Mouse (Mus musculus) MN1 (cell line): ENCODE results near the gene Apobec4.
A peak's percentile ranks its signal among the peaks of the same experiment; 100 is the strongest.
"Not testable (repeated sequence)": the region's sequence is repeated elsewhere in the genome, so short reads cannot be mapped to it uniquely, and the experiment has no call there.

Experiments used
- DNase-seq: peaks from one replicate; pipeline ENCODE4 v3.0.0-alpha.2; 2016; ENCODE audit warnings: low spot score

The Apobec4 gene

DNA sequence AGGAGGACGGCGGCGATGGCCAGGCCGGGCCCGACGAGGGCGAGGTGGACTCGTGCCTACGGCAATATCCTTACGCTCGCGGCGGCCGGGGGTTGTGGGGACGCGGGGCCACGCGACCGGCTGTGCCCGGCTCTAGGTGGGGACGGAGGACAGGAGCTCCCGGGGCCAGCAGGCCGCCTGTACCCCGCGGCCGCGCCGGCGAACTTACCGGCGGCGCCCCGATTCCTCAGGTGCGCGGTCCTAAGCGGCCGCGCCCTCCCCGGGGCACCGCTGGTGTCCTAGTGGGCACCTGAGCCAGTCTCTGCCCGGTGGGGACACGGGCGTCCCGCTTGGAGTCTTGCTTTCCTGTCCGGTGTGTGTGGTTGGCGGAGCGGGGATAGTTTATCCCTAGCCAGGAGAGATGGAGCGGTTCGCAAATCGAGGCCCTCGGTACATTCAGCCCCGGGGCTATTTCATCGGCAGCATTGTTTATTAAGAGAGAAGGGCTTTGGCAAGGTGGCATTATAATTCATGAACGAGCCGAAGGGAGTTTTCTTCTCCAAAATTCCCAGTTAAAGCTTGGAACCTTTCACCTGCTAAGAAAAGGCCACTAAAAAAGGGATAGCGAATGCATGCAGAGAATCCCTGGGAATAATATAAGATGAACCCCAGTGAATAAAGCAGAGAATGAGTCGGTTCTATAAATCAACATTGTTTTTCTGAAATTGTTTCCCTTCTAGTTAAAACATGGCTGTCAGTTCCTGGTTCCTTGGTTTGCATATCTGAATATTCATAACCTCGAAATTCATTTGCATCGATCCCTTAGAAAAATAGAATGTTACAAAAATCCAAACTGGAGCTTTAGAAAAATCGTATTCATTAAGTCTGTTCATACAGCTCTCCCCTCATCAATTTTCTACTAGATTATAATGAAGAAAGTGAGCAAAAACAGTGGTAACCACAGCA lies 16.7 kb downstream of the Apobec4 start:
- DNase-seq, result peak; percentile 44

DNA sequence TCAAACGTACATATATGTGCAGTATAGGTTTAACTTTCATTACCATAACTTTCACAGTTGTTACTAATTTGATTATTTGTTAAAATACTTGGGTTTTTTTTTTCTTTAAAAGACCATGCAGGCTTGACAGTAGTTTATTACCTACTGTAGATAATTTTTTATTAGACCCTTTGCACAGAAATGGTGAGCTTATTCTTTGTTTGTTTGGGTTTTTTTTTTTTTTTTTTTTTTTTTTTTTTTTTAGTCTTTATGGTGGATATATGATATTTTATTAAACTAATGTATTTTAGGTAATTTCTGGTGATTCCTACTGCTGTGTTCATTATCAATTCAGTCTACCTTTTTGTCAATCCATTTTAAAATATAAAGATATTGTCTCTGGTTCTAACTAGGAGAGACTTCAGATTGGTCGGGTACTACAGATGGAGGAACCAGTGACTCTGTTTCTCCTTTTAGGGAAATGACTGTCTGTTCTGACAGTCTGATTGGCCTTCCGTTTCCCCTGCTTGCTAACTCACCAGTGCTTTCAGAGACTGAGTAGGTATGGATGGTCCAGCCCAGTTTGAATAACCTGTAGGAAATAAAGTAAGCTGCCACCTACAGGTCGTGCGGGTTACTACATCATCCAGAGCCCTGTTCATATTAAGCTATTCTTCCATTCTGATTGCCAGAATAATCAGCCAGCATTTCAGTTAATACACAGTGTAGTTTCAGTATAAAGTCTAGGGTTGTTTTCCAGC lies 17.6 kb downstream of the Apobec4 start:
- DNase-seq, result peak; percentile 91

DNA sequence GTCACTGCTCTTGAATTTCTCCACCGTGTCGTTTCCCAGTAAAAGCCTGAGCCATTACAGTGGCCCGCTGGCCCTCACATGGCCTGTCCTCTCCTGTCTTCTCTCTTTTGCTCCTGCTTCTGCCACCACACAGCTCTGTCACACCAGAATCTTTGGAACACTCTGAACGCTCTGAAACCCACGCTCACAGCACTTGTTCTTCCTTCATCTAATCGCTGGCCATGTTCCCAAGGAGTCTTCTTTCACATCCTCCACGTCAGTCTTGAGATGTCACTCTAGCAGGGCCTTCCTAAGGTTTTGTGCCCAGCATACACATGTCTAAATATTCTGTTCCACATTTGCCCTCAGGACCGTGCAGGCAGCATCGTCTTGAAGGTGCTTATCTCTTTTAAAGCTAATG lies 20.7 kb downstream of the Apobec4 start:
- DNase-seq, result no peak

DNA sequence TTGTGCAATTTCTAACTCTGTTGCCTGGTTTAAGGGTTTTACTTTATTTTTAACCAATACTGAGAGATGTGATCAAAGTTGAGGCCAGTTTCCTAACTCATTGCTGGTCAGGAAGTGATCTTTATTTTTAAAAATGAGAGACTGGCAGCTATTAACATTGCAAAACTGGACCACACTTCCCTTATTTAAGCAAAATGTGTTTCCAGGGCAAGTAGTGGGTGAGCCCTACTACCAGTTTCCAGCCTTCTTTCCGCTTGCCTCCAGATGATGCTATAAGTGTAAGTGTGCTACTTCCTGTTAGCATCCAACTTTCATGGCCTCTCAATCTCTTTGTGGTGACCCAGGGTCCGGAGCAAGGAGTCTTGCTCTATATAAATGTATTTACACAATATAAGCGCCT lies 24.2 kb downstream of the Apobec4 start:
- not testable (repeated sequence) for DNase-seq

DNA sequence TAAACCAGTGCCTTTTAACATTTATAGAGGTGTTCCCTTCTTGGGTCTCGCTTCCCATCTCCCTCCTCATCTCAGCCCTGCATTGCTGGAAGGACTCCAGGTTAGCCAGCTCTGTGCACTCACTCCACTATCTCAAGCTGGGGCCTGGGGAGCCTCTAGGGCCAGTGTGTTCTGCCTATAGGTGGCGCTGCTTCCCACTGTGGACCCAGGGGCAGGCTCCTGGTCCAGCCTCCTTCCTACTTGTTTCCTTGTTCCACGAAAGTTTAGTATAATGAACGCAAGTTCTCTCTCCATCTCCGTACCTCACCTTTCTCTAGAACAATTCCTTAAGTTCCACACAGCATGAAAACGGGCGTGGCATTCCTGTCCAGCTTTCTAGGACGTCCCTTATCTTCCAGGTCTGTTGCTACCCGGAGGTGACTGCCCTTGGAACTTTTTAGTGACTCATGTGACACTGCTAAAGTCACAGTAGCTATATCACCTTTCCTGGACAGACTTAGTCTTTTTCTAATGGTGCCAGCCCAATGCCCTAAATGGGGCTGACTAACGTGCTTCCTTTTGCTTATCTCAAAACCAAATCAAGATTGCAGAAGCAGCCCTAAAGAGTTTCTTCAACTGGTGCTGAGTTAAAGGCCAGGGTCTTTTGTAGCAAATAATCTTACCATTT lies 28.9 kb downstream of the Apobec4 start:
- DNase-seq, result peak; percentile 60

DNA sequence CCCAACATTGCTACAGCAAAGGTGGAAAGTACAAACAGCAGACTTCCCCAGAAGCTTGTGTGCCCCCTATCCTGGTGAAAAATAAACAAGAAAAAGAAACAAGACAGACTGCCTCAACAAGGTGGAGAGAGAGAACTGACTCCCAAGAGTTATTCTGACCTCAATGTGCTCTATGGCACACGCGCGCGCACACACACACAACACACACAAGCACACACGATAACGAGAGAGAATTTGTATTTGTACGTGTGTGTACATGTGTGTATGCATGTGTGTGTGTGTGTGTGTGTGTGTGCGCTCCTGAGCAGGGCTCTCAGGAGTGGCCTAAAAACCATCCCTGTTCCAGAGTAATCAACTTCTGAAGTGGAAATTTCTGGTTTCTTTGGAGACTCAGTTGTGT lies 34.3 kb downstream of the Apobec4 start:
- DNase-seq, result no peak

DNA sequence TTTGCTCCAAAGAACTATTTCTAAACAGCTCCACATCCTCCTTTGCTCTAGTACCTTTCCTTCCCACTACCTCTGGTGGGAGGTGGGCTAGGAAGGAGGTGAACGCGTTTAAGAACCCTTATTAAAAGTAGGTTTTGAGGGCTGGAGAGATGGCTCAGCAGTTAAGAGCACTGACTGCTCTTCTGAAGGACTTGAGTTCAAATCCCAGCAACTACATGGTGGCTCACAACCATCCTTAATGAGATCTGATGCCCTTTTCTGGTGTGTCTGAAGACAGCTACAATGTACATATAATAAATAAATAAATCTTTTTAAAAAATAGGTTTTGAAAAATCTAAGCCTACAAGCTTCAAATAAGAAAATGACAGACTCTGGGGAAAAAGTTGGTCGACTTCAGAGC lies 35.1 kb downstream of the Apobec4 start:
- DNase-seq, result not testable (repeated sequence)

DNA sequence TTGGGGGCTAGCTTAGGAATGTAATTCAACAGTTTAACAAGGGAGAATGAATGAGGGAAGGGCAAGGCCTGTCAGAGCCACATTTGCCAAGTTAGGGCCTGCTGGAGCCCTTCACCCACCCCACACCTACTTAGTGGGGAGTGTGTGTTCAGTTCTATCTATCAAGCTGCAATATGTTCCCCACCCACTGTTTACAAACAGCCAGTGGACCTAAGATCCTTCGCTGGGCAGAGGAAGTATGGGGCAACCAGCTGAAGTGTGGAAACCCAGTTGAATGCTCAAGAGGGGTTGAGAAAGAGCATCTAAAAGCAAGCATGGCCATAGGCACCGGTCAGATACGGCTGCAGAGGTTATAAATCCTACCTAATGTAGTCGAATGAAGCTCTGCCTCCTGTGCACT lies 36.6 kb downstream of the Apobec4 start:
- DNase-seq, result no peak

DNA sequence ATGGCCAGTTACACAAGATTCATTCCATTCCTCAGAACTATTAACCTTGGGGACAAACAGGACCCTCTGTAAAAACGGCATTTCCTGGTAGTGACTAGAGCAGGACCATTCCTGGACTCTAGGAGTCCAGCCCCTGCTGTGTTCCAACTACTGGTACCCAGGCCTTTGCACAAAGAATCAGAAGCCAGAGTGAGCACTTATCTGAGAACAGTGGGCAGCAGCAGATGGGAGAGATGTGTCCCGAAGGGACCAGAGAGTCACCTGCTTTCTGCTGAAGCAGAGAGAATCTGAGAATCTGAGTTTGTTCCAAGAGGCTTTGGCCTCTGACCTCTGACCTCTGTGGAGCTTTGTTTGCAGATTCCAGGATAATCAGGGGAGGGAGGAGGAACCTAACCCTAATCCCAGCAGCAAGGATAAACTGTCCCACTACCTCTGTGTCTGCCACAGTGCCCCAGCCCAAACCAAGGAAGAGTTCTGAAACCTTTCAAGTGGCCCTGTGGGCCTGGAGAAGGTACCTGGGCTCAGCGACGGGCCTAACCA lies 37.8 kb downstream of the Apobec4 start:
- DNase-seq, result no peak

DNA sequence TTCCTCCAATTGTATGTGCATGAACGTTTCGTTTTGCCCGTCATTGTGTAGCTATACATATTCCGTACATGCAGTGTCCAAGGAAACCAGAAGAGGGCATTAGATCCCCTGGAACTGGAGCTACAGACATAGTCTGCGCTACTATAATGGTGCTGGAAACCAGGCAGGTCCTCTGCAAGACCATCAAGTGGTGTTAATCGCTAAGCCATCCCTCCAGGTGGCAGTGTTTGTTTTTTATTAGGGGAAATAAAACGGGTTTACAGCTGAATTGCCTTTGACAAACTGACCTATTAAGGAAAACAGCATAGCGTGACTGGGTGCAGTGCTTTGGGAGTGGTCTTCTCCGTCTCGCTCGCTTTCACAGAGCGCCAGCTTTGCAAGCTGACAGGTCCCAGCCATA lies 39.9 kb downstream of the Apobec4 start:
- peak; percentile 33 for DNase-seq

DNA sequence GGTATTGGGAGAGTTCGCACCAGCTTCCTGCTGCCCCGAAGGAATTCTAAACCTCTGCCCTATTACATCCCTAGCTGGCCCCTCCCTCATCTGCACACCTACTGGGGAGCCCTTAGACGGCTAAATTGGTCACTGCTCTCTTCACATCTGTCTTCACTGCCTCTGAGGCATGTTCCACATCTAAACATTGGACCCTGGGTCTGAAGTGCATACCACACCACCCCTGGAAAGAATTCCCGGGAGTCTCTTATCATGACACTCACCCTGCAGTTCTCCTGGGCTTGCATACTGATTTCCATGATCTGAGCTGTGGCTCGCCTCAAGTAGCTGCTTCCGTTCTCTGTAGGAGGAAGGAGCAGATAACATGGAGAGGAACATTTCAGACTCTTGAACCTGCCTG lies 40.5 kb downstream of the Apobec4 start:
- no peak for DNase-seq

DNA sequence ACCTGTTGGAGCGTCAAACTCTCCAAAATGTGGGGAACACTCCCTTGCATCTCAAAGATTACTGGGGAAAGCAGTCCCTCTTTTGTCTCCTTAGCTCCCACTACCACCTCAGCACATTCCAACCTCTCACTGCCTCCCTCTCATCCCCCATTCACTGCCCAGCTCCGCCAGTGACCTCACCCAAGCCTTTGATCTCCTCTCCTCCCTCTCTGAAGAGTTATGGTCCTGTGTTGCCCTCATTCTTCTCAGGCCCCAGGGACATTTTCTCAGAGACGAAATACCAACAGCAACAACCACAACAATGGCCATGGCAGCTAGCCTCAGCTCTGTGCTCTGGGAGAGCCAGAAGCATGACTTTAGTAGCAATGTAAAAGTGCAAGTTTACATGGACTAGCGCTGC lies 40.9 kb downstream of the Apobec4 start:
- DNase-seq, result no peak

DNA sequence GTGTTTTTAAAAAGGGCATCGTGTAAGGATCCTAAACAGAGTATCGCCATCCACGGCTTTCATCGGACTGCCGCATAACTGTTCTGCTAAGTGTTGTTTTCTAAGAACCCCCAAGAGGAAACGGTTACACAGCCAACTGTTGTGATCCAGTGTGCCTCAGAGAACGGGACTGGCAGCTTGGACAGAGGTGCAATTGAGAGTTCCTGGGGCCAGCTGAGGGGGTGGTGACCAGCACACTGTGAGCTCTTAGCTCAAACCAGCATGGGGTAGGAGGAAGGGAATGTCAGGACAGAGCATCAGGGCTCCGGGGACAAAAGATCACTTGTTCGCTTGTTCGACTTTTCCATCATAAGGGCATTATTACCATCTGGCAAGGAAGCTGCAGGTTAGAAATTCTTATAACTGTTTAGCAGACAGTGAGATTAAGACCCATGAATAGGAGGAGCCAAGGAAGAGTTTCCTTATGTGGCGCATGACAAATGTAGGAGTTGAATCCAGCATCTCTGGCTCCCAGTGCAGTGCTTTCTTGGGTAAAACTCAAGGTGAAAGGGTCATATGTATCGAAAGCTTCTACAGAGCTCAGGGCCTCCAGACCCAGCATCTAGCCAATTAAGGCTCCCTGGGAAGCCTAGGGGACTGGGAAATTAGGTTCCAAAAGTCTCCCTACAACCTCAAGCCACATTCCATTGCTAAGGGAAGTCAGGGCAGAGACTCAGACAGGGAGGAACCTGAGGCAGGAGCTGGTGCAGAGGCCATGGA lies 42.6 kb downstream of the Apobec4 start:
- DNase-seq, result no peak

DNA sequence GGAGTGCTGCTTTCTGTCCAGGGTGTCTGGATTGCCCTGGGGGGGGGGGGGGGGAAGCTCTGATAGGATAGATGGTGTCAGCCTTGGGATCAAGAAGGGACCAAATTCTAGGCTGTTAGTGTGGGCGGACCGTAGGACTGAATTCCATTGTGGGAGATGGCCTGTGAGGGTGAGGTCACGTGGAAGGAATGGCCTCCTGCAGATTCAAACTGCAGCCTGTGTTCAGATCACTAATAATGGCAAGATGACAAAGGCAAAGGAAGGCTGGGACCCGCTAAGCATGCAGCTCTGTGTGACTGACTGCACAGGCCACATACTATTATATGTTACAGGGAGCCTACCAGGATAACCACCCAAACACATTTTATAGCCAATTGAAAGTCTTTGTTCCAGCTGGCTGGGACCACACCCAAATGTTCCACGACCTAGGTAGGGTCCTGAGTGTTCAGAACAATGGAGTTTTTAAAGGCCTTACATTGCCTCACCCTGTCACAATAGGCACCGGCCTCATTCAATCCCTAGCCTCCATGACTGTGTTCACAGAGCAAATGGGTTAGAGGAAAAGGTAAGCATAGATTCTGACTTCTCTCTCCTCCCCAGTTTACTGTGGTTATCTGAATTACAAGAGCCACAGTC lies 43.3 kb downstream of the Apobec4 start:
- no peak for DNase-seq

DNA sequence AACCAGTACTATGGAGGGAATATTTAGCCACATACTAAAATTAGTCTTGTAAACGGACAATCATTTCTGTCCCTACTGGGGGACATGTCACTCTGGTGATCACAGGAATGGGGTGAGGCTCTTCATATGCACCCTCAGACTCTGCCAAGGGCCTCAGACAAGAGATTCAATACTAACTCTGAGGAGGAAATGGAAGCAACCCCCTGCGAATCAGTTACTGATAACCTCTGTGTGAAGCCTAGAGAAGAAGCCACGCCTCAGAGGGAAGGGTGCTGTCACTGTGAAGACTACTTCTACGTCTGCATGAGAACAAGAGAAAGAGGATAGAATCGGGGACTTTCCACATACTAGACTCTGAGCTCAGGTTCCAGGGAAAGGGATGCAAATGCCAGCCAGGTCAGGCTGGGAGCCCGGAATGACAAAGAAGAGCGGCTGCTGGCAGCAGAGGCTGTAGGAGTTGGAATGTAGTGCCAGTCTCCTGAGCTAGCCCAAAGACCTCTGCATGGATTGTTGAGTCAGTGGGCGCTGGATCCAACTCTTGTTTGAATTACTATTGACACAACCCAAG lies 45.4 kb downstream of the Apobec4 start:
- no peak for DNase-seq

DNA sequence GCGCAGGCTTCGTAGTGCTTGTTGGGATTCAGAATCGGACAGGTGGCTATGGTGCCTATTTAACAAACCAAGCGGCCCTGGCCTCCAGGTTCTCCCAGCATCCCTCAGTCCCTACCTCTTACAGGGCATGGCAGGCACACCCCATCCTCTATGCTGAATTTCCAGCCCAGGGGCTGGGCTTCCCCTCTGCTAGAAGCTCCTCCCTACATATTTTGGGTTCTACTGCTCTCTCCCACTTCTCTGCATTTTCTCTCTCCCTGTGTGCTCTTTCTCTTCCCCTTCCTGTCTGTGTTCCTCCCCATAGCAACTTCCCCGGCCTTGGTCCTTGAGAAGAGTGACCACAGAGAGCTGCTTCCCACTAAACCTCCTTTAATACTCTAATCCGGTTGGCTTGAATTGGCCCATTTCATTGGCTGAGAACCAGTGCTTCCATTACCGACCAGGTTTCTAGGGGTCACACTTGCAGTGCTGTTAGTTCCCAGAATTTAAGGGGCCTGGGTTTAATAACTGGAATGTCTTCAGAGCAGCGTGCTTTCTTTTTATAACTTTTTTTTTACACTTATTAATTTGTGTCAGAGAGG lies 46.4 kb downstream of the Apobec4 start:
- DNase-seq, result no peak

DNA sequence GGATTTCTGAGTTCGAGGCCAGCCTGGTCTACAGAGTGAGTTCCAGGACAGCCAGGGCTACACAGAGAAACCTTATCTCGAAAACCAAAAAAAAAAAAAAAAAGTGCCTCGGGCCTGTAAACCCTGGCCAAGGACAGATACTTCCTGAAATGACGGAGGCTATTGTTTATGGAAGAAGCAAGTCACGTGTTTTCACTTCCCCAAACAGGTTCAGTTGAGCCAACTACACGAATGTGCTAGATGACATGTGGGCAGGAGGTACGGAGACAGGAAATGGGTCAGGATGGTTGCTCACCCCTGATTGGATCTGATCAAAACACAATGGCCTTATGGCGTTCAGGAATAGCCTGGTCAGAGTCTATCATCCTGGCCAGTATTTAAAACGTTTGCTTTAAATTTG lies 47.8 kb downstream of the Apobec4 start:
- DNase-seq, result no peak

DNA sequence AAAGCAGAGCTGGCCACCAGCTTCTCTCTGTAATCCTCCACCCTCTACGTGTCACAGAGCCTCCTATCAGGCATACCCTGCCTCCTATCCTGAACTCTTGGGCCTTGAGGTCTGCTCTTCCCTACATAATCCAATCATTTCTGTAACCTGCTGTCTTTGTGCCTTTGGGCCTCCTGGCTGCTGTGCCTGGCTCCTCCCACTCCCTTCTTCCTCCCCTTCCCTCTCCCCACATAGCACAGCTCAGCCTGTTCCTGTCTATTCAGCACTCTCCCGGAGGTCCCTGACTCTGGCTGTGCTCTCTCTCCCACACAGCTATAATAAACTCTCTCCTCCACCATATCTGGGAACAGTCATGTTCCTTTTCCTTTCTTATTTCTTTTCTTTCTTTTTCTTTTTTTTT lies 49.5 kb downstream of the Apobec4 start, which contains the start of gene Ncf2:
Gene Ncf2, plus strand, starts transcription at position 298 of the 400 bp plus-strand sequence.
- peak; percentile 21 for DNase-seq

DNA sequence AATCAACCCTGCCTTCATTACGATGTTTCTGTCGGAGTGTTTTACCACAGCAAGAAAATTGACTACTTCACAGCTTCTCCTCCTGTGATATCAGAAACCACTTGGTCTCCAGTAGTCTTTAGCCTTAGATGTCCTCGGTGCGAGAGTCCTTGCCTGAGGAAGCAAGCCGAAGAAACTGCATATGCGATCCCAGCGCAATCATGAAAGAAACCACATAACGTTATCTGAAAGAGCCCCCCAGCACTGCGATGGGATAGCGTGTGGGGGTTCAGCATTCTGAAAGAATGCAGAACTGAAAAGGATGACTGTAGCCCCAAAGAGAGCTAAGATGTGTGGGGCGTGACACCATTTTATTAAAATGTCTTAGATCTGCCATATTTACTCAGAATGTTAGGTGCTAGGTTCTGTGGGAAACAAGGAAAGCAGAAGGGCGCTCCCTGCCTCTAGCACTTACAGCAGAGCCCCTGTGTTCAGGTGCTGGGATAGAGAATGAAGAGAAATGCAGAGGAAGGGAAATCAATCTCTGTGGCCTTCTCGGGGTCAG lies 50.4 kb downstream of the Apobec4 start:
- no peak for DNase-seq

DNA sequence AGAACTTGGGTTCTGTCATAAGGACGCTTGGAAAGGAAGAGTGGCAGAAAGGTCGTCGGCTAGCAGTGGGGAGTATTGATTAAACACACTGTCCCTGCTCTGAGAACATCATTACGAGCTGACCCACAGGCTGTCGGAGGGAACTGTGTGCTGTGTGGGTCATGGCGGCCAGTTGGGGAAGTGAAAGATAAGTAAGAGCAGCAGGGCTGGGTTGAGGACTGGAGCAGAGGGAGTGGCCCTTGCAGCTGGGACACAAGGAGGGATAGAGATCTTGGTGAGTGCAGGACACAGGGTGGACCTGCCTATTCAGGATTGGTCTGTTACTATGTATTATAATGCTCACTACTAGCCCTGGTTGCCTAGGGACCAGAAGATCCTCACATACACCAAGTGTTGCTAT lies 54.6 kb downstream of the Apobec4 start:
- no peak for DNase-seq
